Mouse (Mus musculus): ENCODE results near the gene Ppp2r5b.

Gene Ppp2r5b

GRCm38 (mm10) chr19:6234337-6235083 is 1.2 kb downstream of the Ppp2r5b start:
- no peak for DNase-seq (ENCODE audit: low spot score)

- DNase-seq (ENCODE audit: low spot score) = no peak
These were observed 2.0 kb downstream of the Ppp2r5b start for GRCm38 (mm10) chr19:6233647-6234046.

GRCm38 (mm10) chr19:6231036-6231435 is 4.6 kb downstream of the Ppp2r5b start:
- DNase-seq (ENCODE audit: low spot score) = no peak

GRCm38 (mm10) chr19:6230411-6230810 is 5.3 kb downstream of the Ppp2r5b start:
- DNase-seq (ENCODE audit: low spot score) = no peak

- DNase-seq (ENCODE audit: low spot score) = no peak
These were observed 7.8 kb downstream of the Ppp2r5b start for GRCm38 (mm10) chr19:6227864-6228263.

GRCm38 (mm10) chr19:6226763-6227162 is 8.9 kb downstream of the Ppp2r5b start:
- DNase-seq (ENCODE audit: low spot score) = no peak

GRCm38 (mm10) chr19:6226135-6226534 is 9.5 kb downstream of the Ppp2r5b start, which contains the start of gene Gpha2:
Gene Gpha2, plus strand, starts transcription at chr19:6226380.
- DNase-seq (ENCODE audit: low spot score) = no peak

- no peak for DNase-seq (ENCODE audit: low spot score)
These were observed 17.1 kb downstream of the Ppp2r5b start for GRCm38 (mm10) chr19:6218606-6219005.

GRCm38 (mm10) chr19:6216046-6216705 is 19.5 kb downstream of the Ppp2r5b start:
- DNase-seq (ENCODE audit: low spot score) = no peak

GRCm38 (mm10) chr19:6206716-6207115 is 29.0 kb downstream of the Ppp2r5b start:
- no peak for DNase-seq (ENCODE audit: low spot score)

GRCm38 (mm10) chr19:6204265-6204664 is 31.4 kb downstream of the Ppp2r5b start:
- DNase-seq (ENCODE audit: low spot score) = no peak

- DNase-seq (ENCODE audit: low spot score) = no peak
These were observed 51.5 kb downstream of the Ppp2r5b start, which contains the start of gene Majin for GRCm38 (mm10) chr19:6184131-6184530. Gene Majin, plus strand, starts transcription at chr19:6184388.

GRCm38 (mm10) chr19:6182534-6182933 is 53.1 kb downstream of the Ppp2r5b start:
- DNase-seq (ENCODE audit: low spot score) = no peak

- no peak for DNase-seq (ENCODE audit: low spot score)
These were observed 54.0 kb downstream of the Ppp2r5b start for GRCm38 (mm10) chr19:6181629-6182028.

- no peak for DNase-seq (ENCODE audit: low spot score)
These were observed 56.9 kb downstream of the Ppp2r5b start for GRCm38 (mm10) chr19:6178775-6179174.

Data from ovary, postnatal 10 days (tissue).